Mouse (Mus musculus) 416B (cell line): ENCODE results near the gene Comtd1.
A peak's percentile ranks its signal among the peaks of the same experiment; 100 is the strongest.

Source experiments
- DNase-seq: peaks from one replicate; pipeline ENCODE4 v3.0.0; 2011; ENCODE audit warnings: low read depth

Gene Comtd1

DNA sequence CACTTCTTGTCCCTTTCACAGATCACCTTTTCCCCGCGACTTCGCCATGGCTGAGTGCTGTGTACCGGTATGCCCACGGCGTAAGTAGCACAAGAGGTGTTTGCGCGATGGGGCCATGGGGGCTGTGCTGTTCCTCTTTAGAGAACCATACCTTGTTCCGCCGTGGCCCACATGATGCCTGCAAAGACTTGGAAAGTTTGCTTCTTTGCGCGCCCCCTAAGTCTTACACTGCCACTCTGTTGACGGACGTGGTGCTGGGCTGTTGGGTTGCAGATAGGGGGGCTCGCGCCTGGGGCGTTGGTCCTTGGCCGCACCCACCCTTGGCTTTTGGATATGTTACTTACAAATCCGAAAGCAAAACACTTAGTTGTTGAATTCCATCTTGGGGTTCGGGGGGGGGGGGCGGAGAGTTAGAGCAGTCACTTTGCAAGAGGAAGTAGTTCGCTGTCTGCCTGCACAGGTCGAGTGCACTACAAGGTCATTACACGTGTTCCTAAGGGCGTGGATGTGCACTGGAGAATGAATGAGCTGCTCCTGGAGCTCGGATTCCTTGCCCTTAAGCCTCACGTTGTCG, 16.9 kb downstream of the Comtd1 start:
- DNase-seq = peak; percentile 73

- DNase-seq = peak; percentile 95
Measured at GRCm38 (mm10) chr14:21830876-21831767, 17.7 kb downstream of the Comtd1 start.

DNA sequence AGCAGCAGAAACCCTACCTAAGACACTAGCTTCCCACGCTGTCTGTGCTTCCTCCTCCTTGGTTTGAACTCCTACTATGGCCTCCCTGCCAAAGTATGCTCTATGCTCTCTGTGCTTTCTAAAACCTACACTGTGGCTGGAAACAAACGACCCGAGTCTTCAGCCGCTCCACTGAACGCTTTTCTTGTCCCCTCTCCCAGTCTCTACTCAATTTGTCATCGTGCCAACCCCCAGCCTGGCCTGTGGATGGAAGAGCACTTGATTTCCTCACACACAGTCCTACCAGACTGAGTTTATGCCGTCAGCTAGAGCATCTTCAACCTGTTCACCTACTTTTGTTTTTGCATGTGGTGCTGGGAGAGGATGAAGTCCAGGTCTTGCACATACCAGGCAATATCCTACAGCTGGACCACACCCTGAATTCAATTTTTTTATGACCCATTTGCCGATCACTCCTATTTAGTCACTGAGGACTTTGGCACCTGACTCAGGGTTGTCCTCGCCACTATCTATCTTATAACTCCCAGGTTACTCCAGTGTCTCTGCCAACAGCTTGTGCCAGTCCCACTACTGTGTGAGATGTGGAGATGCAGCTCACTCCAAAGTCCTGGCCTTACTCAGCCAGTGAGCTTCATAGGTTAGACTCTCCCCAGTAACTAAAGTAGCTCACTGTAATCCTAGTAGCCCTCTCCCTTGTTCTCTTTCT, 22.8 kb downstream of the Comtd1 start:
- DNase-seq = no peak

- DNase-seq = no peak
Measured at GRCm38 (mm10) chr14:21824938-21825337, 23.8 kb downstream of the Comtd1 start, which contains the start of gene Vdac2. Gene Vdac2 (plus strand): TSS chr14:21825238.

GRCm38 (mm10) chr14:21823897-21824296, 24.9 kb downstream of the Comtd1 start:
- no peak for DNase-seq

DNA sequence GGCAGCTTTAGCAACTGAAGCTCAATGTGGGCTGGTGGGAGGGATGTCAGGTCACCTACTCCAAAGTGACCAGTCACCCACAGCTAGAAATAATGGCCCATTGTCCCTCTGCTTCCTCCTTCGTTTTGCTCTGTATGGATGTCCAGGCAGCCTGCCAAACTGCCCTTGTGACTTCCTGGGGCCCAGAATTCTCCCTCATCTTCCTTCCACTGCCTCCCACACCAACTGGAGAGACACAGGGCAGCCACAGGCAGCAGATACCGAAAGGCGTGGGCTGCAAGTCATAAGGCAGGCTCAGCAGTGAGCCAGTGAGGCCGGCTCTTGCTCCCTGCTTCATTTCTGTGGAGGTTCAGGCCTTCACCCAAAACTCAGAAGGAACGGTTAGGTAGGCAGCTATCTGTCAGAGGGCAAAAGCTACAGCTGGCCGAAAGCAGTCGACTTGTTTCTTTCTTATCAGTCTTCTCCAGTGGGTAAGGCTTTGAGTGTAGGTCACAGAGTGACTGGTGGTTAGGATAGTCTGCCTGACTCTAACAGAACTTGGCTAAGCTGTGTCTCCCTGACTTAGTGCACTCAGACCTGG, 25.9 kb downstream of the Comtd1 start:
- peak; percentile 82 for DNase-seq

DNA sequence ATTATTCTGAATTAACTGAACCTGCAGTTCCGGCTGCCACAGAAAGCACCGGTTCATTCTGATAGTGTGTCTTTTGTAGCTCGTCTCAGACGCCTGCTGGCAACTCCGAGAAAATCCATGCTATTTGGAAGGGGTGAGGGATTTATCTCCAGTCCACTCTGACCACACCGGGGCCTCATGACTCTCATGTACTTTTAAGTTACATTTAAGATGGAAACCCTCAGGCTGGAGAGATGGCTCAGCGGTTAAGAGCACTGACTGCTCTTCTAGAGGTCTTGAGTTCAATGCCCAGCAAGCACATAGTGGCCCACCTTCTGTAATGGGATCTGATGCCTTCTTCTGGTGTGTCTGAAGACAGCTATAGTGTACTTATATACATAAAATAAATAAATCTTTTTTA, 26.5 kb downstream of the Comtd1 start:
- no peak for DNase-seq

DNA sequence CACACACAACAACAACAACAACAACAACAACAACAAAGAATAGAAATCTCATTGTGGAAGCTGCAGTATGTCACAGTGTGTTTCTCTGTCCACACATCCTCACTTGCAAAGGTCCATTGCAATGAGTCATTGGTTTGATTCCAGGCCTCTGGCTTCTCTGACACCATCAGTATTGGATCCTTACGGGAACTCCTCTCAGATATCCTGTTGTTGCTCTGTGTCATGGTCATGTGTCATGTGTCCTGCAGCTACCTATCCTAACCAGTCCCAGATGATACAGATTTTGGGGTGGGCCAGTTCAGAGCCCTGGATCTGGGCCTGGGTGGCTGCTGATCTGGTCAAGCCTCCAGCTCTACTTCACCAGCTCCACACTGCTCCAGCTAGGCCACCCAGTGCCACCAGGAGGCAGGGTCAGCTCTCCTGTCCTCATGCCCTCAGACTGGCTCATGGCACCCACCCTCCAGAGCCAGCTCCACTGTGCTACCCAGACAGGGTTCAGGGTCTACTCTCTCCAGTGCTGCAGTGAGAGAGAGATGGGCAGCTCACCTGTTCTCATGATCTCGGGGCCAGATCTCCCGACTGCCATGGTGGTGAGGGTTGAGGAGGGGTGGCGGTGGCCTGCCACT, 27.8 kb downstream of the Comtd1 start:
- peak; percentile 16 for DNase-seq

- DNase-seq = no peak
Measured at GRCm38 (mm10) chr14:21817453-21817852, 31.3 kb downstream of the Comtd1 start.

DNA sequence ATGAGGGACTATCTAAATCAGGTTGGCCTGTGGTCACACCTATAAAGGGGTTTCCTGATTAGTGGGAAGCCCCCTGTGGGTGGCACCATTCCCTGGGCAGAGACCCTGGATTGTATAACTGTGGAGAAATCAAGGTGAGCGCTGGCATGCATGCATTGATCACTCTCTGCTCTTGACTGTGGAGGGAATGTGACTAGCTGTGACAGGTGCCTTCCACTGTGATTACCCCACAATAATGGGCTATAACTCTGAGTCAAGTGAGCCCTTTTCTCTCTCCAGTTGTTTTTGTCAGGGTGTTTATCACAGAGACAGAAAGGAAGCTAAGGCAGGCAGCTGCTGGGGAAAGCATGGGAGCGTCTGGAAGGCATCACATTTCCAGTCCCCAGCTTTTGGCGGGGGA, 32.5 kb downstream of the Comtd1 start:
- no peak for DNase-seq

GRCm38 (mm10) chr14:21814606-21815005, 34.2 kb downstream of the Comtd1 start:
- no peak for DNase-seq

DNA sequence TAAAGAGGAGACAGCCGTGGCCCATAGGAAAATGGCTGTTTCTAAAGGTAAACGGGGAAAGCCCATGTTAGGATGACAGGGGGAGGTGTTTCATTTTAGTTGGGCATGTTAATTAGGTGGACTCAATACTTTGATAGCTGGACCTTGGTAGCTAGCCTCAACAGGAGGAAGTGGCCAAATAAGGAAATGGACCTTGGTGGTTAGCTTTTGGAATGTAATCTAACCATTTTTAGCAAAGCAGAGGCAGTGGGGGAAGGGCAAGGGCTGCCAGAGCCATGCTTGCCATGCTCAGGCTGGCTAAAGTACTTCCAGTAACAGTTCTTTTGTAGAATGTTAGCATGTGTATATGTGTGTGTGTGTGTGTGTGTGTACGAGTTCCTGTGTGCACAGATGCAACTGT, 34.9 kb downstream of the Comtd1 start:
- peak; percentile 92 for DNase-seq

DNA sequence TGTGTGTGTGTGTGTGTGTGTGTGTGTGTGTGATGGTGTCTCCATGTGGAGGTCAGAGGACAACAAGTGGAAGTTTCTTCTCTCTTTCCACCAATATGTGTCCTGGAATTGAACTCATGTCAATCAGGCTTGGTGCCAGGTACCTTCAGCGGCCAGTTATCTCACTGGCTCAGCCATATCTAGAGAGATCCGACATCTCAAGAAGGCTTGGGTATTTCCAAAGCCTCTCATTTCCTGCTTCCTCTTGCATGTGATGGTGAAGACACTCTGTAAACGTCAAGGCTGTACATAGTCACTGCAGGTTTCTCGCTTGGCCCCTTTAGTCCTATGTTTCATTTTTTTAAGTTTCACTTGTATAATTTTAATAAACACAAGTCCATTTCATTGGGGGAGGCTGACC, 35.6 kb downstream of the Comtd1 start:
- peak; percentile 86 for DNase-seq

DNA sequence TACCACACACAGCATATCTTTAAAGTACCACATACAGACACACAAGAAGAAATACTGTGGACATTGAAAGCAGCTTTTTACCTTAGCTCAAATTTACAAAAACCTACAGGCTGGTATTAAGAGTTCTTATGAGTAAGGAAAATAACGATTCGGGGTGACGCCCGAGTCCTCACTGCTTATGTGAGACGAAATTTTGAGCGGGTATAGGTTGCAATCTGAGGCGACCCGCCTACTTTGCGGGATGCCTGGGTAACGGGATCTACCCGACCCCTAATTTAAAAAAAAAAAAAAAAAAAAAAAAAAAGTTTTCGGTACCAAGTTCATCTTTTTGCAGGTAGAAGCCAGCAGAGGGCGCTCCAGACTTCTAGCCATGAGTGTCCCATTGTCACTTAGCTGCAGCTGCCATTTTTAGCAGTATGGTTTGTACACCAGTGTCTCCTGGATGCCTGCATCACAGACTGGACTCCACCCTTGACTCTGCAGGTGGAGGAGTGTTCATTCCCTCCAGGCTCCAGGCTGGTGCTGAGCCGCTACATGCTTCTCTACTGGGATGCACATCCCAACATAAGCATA, 36.1 kb downstream of the Comtd1 start:
- peak; percentile 95 for DNase-seq

DNA sequence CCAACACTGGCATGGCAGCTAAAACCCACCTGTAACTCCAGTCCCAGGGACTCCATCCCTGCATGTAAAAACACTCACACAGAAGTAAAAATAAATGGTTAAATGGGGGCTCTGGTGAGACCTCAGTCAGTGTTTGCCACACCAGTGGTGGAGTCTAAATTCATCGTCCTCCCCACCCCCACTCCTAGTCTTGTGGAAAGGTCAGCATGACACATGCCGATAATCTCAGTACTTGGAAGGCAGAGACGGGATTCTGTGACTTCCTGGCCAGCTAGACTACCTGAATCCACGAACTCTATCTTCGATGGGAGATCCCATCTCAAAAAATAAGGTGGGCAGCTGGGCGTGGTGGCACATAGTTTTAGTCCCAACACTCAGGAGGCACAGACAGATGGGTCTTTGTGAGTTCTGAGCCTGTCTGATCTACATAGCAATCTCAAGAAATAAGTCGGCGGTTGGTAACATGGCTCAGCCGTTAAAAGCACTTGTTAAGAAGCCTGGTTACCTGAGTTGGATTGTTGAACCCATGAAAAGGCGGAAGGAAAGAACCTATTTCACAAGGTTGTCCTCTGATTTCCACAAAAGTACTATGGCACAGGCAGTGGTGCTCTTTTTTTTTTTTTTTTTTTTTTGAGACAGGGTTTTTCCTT, 36.9 kb downstream of the Comtd1 start:
- DNase-seq = peak; percentile 11

GRCm38 (mm10) chr14:21811301-21811700, 37.5 kb downstream of the Comtd1 start:
- peak; percentile 68 for DNase-seq

DNA sequence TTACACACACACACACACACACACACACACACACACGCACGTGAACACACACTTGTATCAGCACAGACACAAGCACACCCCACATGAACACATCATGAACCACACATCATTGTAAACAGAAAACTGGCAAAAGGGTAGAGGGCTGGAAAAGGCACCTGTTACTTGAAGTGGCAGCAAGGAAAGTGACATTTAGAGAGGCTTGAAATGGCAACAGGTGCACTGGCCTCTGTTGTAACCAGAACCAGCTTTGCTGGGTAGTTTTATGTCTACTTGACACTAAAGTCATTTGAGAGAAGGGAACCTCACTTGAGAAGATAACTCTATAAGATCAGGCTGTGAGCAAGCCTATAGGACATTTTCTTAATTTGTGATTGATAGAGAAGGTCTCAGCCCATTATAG, 39.4 kb downstream of the Comtd1 start:
- DNase-seq = no peak

GRCm38 (mm10) chr14:21808208-21808922, 40.4 kb downstream of the Comtd1 start:
- DNase-seq = peak; percentile 72

- DNase-seq = no peak
Measured at GRCm38 (mm10) chr14:21806631-21807160, 42.1 kb downstream of the Comtd1 start.

- DNase-seq = no peak
Measured at GRCm38 (mm10) chr14:21806203-21806602, 42.6 kb downstream of the Comtd1 start.
